ENCODE assay signal across 3 mouse cellular contexts in genomic region chr7:100493484-100494414, GRCm38 (mm10).
TF ChIP-seq lines count a peak whose summit lies in the region.

No protein-coding gene starts in this region.

TF ChIP-seq in C2C12, 6 proteins besides CTCF, POLR2A, EP300 and RAD21 (continued from another document):
- no peak for TF ChIP-seq MYOD1 (IDR thresholded peaks at IDR 0.05; ENCODE audit: control insufficient read depth, insufficient read length, low read depth)
- TF ChIP-seq CEBPB (IDR thresholded peaks at IDR 0.05; ENCODE audit: low read depth), result no peak
- TF ChIP-seq MYOG (IDR thresholded peaks at IDR 0.05; ENCODE audit: control insufficient read depth, extremely low read depth, insufficient read length), result no peak
- TF ChIP-seq USF1 (IDR thresholded peaks at IDR 0.05; ENCODE audit: low read depth), result no peak

TF ChIP-seq in MEL, 35 proteins besides CTCF, POLR2A, EP300 and RAD21 (continued from another document):
- TF ChIP-seq BHLHE40 (IDR thresholded peaks at IDR 0.05; ENCODE audit: borderline replicate concordance, low read depth, low read length), result no peak
- peak; percentile 15; the same call in 1 of the 2 replicates for TF ChIP-seq GATA1 (IDR thresholded peaks at IDR 0.05; ENCODE audit: low read depth, low read length)
- no peak for TF ChIP-seq MEF2A (IDR thresholded peaks at IDR 0.05; ENCODE audit: extremely low read depth, insufficient replicate concordance, low read depth, low read length, poor library complexity, severe bottlenecking)
- TF ChIP-seq RCOR1 (IDR thresholded peaks at IDR 0.05; ENCODE audit: low read depth, low read length), result no peak
- TF ChIP-seq HCFC1 (IDR thresholded peaks at IDR 0.05; ENCODE audit: low read depth, low read length), result peak; percentile 13; the same call in 1 of the 2 replicates
- TF ChIP-seq ZKSCAN1 (IDR thresholded peaks at IDR 0.05; ENCODE audit: low read depth, low read length), result no peak
- no peak for TF ChIP-seq MAZ (IDR thresholded peaks at IDR 0.05; ENCODE audit: low read depth, low read length)
- no peak for TF ChIP-seq NELFE (IDR thresholded peaks at IDR 0.05; ENCODE audit: low read depth, low read length)
- TF ChIP-seq TCF12 (IDR thresholded peaks at IDR 0.05; ENCODE audit: low read depth, low read length), result peak; percentile 24; the same call in 1 of the 2 replicates
- 0 out of 2 replicates have a peak, but pooled peaks have one; percentile 28 for TF ChIP-seq MYB (IDR thresholded peaks at IDR 0.05; ENCODE audit: low read depth, low read length)
- TF ChIP-seq MYC (IDR thresholded peaks at IDR 0.05; ENCODE audit: low read depth, low read length), result peak; percentile 76; the same call in 1 of the 2 replicates
- TF ChIP-seq CHD2 (IDR thresholded peaks at IDR 0.05; ENCODE audit: low read length), result no peak; the same call in 1 of the 2 replicates
- TF ChIP-seq CHD1 (IDR thresholded peaks at IDR 0.05; ENCODE audit: low read depth, low read length), result peak; percentile 47; the same call in 1 of the 2 replicates
- no peak for TF ChIP-seq ELF1 (IDR thresholded peaks at IDR 0.05; ENCODE audit: low read depth, low read length)
- peak; percentile 38; the same call in 1 of the 2 replicates for TF ChIP-seq USF1 (IDR thresholded peaks at IDR 0.05; ENCODE audit: low read depth, low read length)
- TF ChIP-seq ETS1 (IDR thresholded peaks at IDR 0.05; ENCODE audit: low read depth, low read length), result peak; percentile 90
- TF ChIP-seq MAX (IDR thresholded peaks at IDR 0.05; ENCODE audit: low read length), result 0 out of 2 replicates have a peak, but pooled peaks have one; percentile 61
- no peak for TF ChIP-seq POLR2AphosphoS5 (IDR thresholded peaks at IDR 0.05; ENCODE audit: borderline replicate concordance, low read depth, low read length)
- peak; percentile 73; the same call in 1 of the 2 replicates for TF ChIP-seq MAFK (IDR thresholded peaks at IDR 0.05; ENCODE audit: borderline replicate concordance, low read depth, low read length)
- TF ChIP-seq JUND (IDR thresholded peaks at IDR 0.05; ENCODE audit: low read depth, low read length), result no peak
- no peak for TF ChIP-seq ZC3H11A (IDR thresholded peaks at IDR 0.05; ENCODE audit: low read depth, low read length)
- peak; percentile 89 for TF ChIP-seq MXI1 (IDR thresholded peaks at IDR 0.05; ENCODE audit: low read depth, low read length)

TF ChIP-seq in myocyte, 11 proteins besides CTCF, POLR2A, EP300 and RAD21 (continued from another document):
- TF ChIP-seq MYOD1 (IDR thresholded peaks at IDR 0.05; ENCODE audit: control insufficient read depth in 1 of 3, insufficient read length in 2 of 3, low read depth in 2 of 3), result peak in 2 of 3 experiments; percentile 52 to 53
TF ChIP-seq in myocyte: peak in this region for 1.
